Mouse (Mus musculus): Measurements from ENCODE around the gene Gm3045. TPM values are rescaled to one million over a fixed set of nuclear protein-coding genes. Genes with fewer than 3 reads are reported as not detected.

The Gm3045 gene
- polyA plus RNA-seq, 1 experiment from 2014 or later, result not detected

DNA sequence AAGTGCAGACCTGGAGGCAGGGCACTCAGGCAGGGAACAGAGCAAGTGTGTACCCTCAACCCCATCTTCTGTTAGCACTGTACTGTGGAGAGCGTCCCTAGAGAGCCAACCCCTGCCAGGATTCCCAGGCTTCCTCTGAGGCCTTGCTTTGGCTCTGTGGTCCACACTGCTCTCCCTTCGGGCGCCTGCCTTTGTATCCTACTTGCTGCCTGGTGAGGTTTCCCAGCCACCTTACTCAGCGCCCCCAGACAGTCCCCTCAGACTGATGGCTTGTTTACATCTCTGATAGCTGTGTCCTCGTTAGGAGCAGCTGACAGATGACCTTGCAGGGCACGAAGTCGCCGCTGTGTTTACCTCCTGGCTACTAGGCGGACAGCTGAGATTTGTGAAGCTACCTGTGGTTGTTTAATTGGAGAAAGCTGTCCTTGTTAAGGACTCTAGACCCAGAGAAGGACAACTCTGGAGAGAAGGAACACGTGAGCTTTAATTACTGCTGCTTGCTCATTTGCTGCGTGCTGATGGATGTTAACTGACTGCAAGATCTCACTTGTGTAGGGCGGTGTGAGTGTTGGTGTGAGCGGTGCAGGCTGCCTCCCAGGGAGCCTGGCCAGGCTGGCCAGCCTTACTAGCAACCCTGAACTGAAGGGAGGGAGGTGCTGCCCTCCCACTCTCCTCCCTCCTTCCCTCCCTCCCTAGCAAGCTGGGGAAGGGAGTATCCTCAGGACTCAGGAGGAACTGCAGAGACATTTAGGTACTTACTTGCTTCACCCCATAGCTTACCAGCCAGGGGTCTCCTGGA is 7.5 kb upstream of the Gm3045 start:
- H3K27me3 ChIP-seq (replicated peaks), result peaks cover 5% of the 10 kb centered on the region; the same call in 1 of the 2 replicates
- no peak overlapping the region for H3K27ac ChIP-seq
- H3K4me3 ChIP-seq, result no peak overlapping the region
- no peak overlapping the region for H3K9ac ChIP-seq
- no peaks in the 10 kb centered on the region for H3K36me3 ChIP-seq
- no peaks in the 10 kb centered on the region for H3K4me1 ChIP-seq
- no peak for ATAC-seq (ENCODE audit: low FRiP score, low read depth)
- peaks cover 6% of the 10 kb centered on the region; the same call in 1 of the 2 replicates for H3K9me3 ChIP-seq
- 50% methylated on average over 13 of the region's 13 CpGs for WGBS
- H3K4me2 ChIP-seq (replicated peaks), result no peak overlapping the region

DNA sequence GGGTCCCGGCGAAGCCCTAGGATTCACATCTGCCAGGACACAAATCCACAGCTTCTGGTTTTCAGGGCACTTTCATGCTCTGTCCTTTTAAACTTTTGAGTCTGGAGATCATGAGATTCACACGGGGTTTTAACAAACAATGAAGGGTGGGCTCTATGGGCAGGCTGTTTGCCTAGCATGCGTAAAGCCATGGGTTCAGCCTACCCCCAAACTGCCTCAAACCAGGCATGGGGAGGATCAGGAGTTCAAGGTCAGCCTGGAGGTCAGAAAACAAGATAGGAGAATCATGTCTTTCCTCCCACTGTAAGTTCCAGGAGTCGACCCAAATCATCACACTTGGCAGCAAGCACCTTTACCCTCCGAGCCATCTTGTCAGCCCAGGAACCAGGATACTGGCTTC is 6.9 kb upstream of the Gm3045 start:
- H3K36me3 ChIP-seq, result no peaks in the 10 kb centered on the region
- H3K4me2 ChIP-seq (replicated peaks), result no peak overlapping the region
- H3K27me3 ChIP-seq (replicated peaks), result peaks cover 5% of the 10 kb centered on the region; the same call in 1 of the 2 replicates
- peaks cover under 1% of the 10 kb centered on the region; the same call in 1 of the 2 replicates for H3K9me3 ChIP-seq
- H3K4me3 ChIP-seq, result no peak overlapping the region
- no peak overlapping the region for H3K9ac ChIP-seq
- no peaks in the 10 kb centered on the region for H3K4me1 ChIP-seq
- no peak overlapping the region for H3K27ac ChIP-seq
- no peak for ATAC-seq (ENCODE audit: low FRiP score, low read depth)
- 80% methylated on average over 6 of the region's 6 CpGs for WGBS

DNA sequence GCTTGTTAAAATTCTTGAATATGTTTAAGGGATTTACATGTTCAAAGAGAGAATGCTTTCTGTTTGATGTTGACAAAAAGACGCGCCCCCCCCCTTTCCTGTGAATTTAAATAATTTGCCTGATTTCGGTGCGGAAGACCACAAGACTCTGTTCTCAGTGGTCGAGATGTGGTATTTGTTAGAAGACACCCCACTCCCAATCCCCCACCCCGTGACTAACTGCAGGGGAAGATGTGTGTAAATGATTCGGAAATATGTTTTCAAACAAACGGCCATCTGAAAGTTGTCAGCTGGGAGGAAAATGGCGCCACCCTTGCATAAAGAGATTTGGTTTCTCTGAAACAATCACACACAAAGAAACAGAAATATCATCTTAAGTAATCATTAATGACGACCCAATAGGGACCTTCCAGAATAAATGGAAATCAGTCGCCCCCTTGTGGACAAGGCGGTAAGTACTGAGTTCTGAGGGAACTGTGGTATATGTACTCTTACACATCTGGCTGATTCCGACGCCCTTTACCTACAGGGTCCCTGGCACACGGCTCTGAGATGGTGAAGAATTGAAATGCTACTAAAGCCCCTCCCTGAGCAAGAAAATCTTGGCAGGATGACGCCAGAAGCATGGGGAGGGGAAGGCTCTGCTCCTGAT is 4.2 kb upstream of the Gm3045 start:
- Histone ChIP-seq H3K36me3 (no peaks in the 10 kb centered on the region), H3K9ac (no peak overlapping the region), H3K9me3 (no peaks in the 10 kb centered on the region), H3K27me3 (replicated peaks) (peaks cover 6% of the 10 kb centered on the region; the same call in 1 of the 2 replicates), H3K4me2 (replicated peaks) (no peak overlapping the region), H3K4me1 (no peaks in the 10 kb centered on the region), H3K4me3 (no peak overlapping the region), H3K27ac (no peak overlapping the region)
- no peak for ATAC-seq (ENCODE audit: low FRiP score, low read depth)
- 26% methylated on average over 16 of the region's 16 CpGs for WGBS

DNA sequence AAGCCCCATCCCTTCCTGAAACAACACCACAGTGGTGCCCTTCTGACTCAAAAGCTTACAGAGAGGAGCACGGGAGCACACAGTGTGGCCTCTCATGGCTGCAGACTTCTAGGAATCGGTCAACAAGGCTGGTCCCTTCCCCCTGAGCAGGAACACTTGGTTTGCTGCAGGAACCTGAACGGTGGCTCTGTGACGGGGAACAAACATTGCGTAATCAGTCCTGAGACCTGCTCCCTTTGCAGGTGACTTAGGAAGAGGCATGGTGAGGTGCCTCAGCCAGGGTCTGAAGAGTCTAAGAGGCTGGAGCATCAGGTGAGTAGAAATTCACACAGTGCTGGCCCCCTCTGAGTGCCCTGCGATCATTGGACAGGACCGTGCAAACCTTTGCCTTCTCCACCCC is 463 bp upstream of the Gm3045 start:
- Histone ChIP-seq H3K9me3 (no peaks in the 10 kb centered on the region), H3K4me3 (no peak overlapping the region), H3K27me3 (replicated peaks) (peaks cover 11% of the 10 kb centered on the region; the same call in 1 of the 2 replicates), H3K36me3 (no peaks in the 10 kb centered on the region), H3K27ac (no peak overlapping the region), H3K4me2 (replicated peaks) (no peak overlapping the region), H3K9ac (no peak overlapping the region), H3K4me1 (no peaks in the 10 kb centered on the region)
- no peak for ATAC-seq (ENCODE audit: low FRiP score, low read depth)
- 89% methylated on average over 7 of the region's 7 CpGs for WGBS

DNA sequence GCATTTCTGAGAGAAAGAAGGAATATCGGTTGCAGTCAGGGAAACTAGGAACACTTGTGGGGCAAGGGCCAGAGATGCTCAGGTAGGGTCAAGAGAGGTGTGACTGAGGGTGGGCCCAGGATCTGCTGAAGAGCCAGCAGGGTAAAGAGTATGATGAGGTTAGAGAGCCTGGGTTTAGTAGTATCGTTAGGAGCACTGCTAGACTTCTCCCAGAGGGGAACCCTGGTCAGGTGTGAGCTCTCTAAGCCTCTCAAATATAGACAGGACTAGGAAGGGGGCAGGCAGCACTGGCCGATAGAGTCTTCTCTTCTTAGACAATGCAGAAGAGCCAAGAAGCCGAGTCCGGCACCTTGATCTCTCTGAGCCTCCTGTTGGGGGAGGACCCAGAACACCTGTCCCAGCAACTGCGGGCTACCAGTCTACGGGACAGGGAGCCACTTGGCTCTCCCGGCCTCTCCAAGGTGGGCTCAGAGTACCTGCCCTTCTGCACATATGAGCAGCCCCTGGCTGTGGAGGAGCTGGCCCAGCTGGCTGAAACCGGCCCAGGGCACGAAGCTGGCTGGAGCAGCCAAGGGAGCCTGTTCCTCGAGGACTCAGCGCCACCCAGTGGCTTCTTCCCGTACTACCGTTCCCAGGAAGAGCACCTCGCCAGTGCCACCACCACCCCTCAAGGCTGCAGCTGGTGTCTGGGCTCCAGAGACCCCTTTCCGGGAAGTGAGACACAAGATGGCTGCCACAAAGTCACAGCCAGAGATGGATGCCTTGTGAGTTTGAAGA is 2.5 kb downstream of the Gm3045 start:
- WGBS, result 32% methylated on average over 16 of the region's 16 CpGs
- Histone ChIP-seq H3K36me3 (no peaks in the 10 kb centered on the region), H3K9me3 (no peaks in the 10 kb centered on the region), H3K27ac (no peak overlapping the region), H3K4me3 (no peak overlapping the region), H3K27me3 (replicated peaks) (0 out of 2 replicates have a peak, but pooled peaks cover 8% of the 10 kb centered on the region), H3K4me2 (replicated peaks) (no peak overlapping the region), H3K9ac (no peak overlapping the region), H3K4me1 (peaks cover 8% of the 10 kb centered on the region; the same call in 1 of the 2 replicates)
- peak; percentile 75 for ATAC-seq (ENCODE audit: low FRiP score, low read depth)

DNA sequence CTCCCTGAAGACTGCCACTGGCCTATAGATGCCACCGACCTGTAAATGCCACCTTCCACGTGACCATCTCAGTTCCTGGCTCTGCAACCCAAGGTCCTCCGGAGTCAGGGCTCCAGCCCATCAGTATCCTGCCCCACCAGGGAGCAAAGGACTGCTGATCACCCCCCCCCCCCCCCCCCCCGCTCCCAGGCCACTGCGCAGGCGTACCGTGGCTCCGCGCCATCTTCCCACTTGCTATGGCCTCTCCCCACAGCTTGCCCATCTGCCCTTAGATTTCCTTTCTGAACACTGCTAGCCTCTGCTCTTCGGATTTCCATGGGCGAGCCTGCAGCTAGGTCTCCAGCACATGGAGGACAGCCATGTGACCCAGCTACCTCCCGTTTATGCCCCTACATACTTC is 6.1 kb downstream of the Gm3045 start:
- WGBS, result 84% methylated on average over 11 of the region's 12 CpGs
- peaks cover 31% of the 10 kb centered on the region for H3K27me3 ChIP-seq (replicated peaks)
- H3K4me2 ChIP-seq (replicated peaks), result no peak overlapping the region
- H3K36me3 ChIP-seq, result no peaks in the 10 kb centered on the region
- H3K4me3 ChIP-seq, result no peak overlapping the region
- no peaks in the 10 kb centered on the region for H3K9me3 ChIP-seq
- no peak overlapping the region for H3K9ac ChIP-seq
- H3K27ac ChIP-seq, result no peak overlapping the region
- no peak for ATAC-seq (ENCODE audit: low FRiP score, low read depth)
- H3K4me1 ChIP-seq, result peaks cover 12% of the 10 kb centered on the region; the same call in 1 of the 2 replicates

GRCm38 (mm10) chr13:56433466-56433865 is 7.1 kb downstream of the Gm3045 start:
- Histone ChIP-seq H3K4me1 (peaks cover 19% of the 10 kb centered on the region), H3K27ac (no peak overlapping the region), H3K4me2 (replicated peaks) (no peak overlapping the region; the same call in 1 of the 2 replicates), H3K9me3 (no peaks in the 10 kb centered on the region), H3K36me3 (no peaks in the 10 kb centered on the region), H3K4me3 (no peak overlapping the region), H3K27me3 (replicated peaks) (peaks cover 39% of the 10 kb centered on the region), H3K9ac (no peak overlapping the region)
- ATAC-seq (ENCODE audit: low FRiP score, low read depth), result no peak
- WGBS, result 9% methylated on average over 10 of the region's 10 CpGs

GRCm38 (mm10) chr13:56434311-56434751 is 7.9 kb downstream of the Gm3045 start:
- Histone ChIP-seq H3K4me3 (no peak overlapping the region), H3K9ac (no peak overlapping the region), H3K36me3 (no peaks in the 10 kb centered on the region), H3K27me3 (replicated peaks) (peaks cover 47% of the 10 kb centered on the region), H3K27ac (no peak overlapping the region), H3K4me1 (peaks cover 21% of the 10 kb centered on the region), H3K9me3 (no peaks in the 10 kb centered on the region), H3K4me2 (replicated peaks) (no peak overlapping the region)
- WGBS, result 79% methylated on average over 9 of the region's 9 CpGs
- ATAC-seq (ENCODE audit: low FRiP score, low read depth), result no peak

GRCm38 (mm10) chr13:56435615-56436287 is 9.4 kb downstream of the Gm3045 start:
- H3K4me3 ChIP-seq, result no peak overlapping the region
- no peaks in the 10 kb centered on the region for H3K36me3 ChIP-seq
- no peak for ATAC-seq (ENCODE audit: low FRiP score, low read depth)
- no peak overlapping the region for H3K4me2 ChIP-seq (replicated peaks)
- H3K4me1 ChIP-seq, result peaks cover 21% of the 10 kb centered on the region
- no peaks in the 10 kb centered on the region for H3K9me3 ChIP-seq
- peaks cover 62% of the 10 kb centered on the region for H3K27me3 ChIP-seq (replicated peaks)
- no peak overlapping the region for H3K9ac ChIP-seq
- H3K27ac ChIP-seq, result no peak overlapping the region
- WGBS, result 70% methylated on average over 10 of the region's 10 CpGs

DNA sequence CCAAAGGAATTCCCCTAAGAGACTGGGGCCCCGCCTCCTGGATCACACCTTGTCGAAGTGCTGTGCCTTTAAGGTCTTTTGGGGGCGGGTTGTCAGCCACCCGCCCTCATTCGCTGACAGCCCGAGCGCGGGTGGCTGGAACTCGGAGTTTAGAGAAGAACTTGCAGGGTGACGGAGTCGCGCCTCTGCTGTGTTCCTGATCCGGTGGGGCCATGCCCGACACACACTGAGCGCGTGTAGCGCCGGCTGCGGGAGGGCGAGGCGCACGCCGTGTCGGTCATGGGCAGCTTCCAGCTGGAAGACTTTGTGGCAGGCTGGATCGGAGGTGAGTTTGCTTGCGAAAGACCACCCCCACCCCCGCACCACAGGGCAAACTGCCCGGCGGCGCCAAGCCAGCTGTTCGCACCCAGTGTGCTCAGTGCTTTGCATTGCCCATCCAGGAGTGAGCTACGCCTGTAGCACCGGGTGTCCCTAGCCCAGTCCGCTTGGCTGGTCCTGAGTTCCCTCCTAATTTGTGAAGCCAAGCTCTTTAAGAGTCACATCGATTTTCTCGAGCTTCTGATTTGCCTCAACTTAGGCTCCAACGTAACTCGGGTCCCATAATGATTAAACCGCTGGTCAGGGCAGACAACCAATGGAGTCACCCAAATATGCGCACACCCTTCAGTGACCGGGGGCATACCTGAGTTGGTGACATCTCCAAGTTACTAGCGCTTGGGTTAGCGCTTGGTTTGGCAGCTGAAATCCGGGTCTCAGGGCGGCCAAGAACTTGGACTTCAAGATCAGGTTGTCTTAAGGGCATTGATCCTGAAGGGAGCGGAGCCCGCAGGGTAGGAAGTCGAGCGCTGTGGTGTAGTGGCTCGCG is 12.0 kb downstream of the Gm3045 start, which contains the start of gene Slc25a48:
TSS of gene Slc25a48 (plus strand) at position 145 of the 865 bp plus-strand sequence.
- peaks cover 65% of the 10 kb centered on the region for H3K27me3 ChIP-seq (replicated peaks)

GRCm38 (mm10) chr13:56443411-56443810 is 17.0 kb downstream of the Gm3045 start:
- no peak for ATAC-seq (ENCODE audit: low FRiP score, low read depth)
- H3K4me2 ChIP-seq (replicated peaks), result no peak overlapping the region
- no peak overlapping the region for H3K9ac ChIP-seq
- no peak overlapping the region for H3K27ac ChIP-seq
- peaks cover 2% of the 10 kb centered on the region; the same call in 1 of the 2 replicates for H3K4me1 ChIP-seq
- no peaks in the 10 kb centered on the region for H3K9me3 ChIP-seq
- peaks cover 29% of the 10 kb centered on the region for H3K27me3 ChIP-seq (replicated peaks)
- no peaks in the 10 kb centered on the region for H3K36me3 ChIP-seq
- H3K4me3 ChIP-seq, result no peak overlapping the region
- WGBS, result 80% methylated on average over 7 of the region's 7 CpGs

More for the DNA sequence above, 12.0 kb downstream of the Gm3045 start, which contains the start of gene Slc25a48:
- H3K4me3 ChIP-seq, result peak within 1 kb of the TSS; percentile 17
- peak within 1 kb of the TSS; percentile 56 for H3K4me2 ChIP-seq (replicated peaks)
- ATAC-seq (ENCODE audit: low FRiP score, low read depth), result no peak
- no peaks in the 10 kb centered on the region for H3K36me3 ChIP-seq
- H3K9ac ChIP-seq, result 0 out of 2 replicates have a peak within 1 kb of the TSS, but pooled peaks have one; percentile 23
- peaks cover 18% of the 10 kb centered on the region for H3K4me1 ChIP-seq
- H3K9me3 ChIP-seq, result no peaks in the 10 kb centered on the region
- 3% methylated on average over 51 of the region's 51 CpGs for WGBS
- no peak within 1 kb of the TSS for H3K27ac ChIP-seq
